Mouse (Mus musculus): ENCODE data around the gene Creld1.

Gene Creld1

GRCm38 (mm10) chr6:113469021-113469420 is 14.1 kb upstream of the Creld1 start:
- no peak for DNase-seq (ENCODE audit: extremely low read depth, insufficient read length, low spot score)

- no peak for DNase-seq (ENCODE audit: extremely low read depth, insufficient read length, low spot score)
Observed at GRCm38 (mm10) chr6:113469432-113469831, 13.7 kb upstream of the Creld1 start.

- peak; percentile 97 for DNase-seq (ENCODE audit: extremely low read depth, insufficient read length, low spot score)
Observed at GRCm38 (mm10) chr6:113471297-113471936, 11.7 kb upstream of the Creld1 start, which contains the start of gene Il17rc. TSS of gene Il17rc (plus strand) at chr6:113471427.

GRCm38 (mm10) chr6:113472061-113472460 is 11.0 kb upstream of the Creld1 start:
- DNase-seq (ENCODE audit: extremely low read depth, insufficient read length, low spot score), result peak; percentile 82

GRCm38 (mm10) chr6:113473246-113473645 is 9.9 kb upstream of the Creld1 start:
- no peak for DNase-seq (ENCODE audit: extremely low read depth, insufficient read length, low spot score)

- no peak for DNase-seq (ENCODE audit: extremely low read depth, insufficient read length, low spot score)
Observed at GRCm38 (mm10) chr6:113473715-113474114, 9.4 kb upstream of the Creld1 start.

GRCm38 (mm10) chr6:113477353-113477752 is 5.7 kb upstream of the Creld1 start:
- DNase-seq (ENCODE audit: extremely low read depth, insufficient read length, low spot score), result no peak

- no peak for DNase-seq (ENCODE audit: extremely low read depth, insufficient read length, low spot score)
Observed at GRCm38 (mm10) chr6:113478906-113479305, 4.2 kb upstream of the Creld1 start.

- DNase-seq (ENCODE audit: extremely low read depth, insufficient read length, low spot score), result peak; percentile 91
Observed at GRCm38 (mm10) chr6:113480555-113481373, 2.3 kb upstream of the Creld1 start.

GRCm38 (mm10) chr6:113482477-113483099 is 509 bp upstream of the Creld1 start:
- DNase-seq (ENCODE audit: extremely low read depth, insufficient read length, low spot score), result no peak

- DNase-seq (ENCODE audit: extremely low read depth, insufficient read length, low spot score), result no peak
Observed at GRCm38 (mm10) chr6:113483729-113484128, 632 bp downstream of the Creld1 start.

GRCm38 (mm10) chr6:113487125-113487576 is 4.1 kb downstream of the Creld1 start:
- peak; percentile 62 for DNase-seq (ENCODE audit: extremely low read depth, insufficient read length, low spot score)

- DNase-seq (ENCODE audit: extremely low read depth, insufficient read length, low spot score), result no peak
Observed at GRCm38 (mm10) chr6:113489410-113489809, 6.3 kb downstream of the Creld1 start.

GRCm38 (mm10) chr6:113492101-113492864 is 9.2 kb downstream of the Creld1 start:
- no peak for DNase-seq (ENCODE audit: extremely low read depth, insufficient read length, low spot score)

- no peak for DNase-seq (ENCODE audit: extremely low read depth, insufficient read length, low spot score)
Observed at GRCm38 (mm10) chr6:113494258-113494788, 11.2 kb downstream of the Creld1 start.

GRCm38 (mm10) chr6:113495071-113495675 is 12.1 kb downstream of the Creld1 start:
- DNase-seq (ENCODE audit: extremely low read depth, insufficient read length, low spot score), result peak; percentile 41

- no peak for DNase-seq (ENCODE audit: extremely low read depth, insufficient read length, low spot score)
Observed at GRCm38 (mm10) chr6:113499346-113499745, 16.2 kb downstream of the Creld1 start.

GRCm38 (mm10) chr6:113501388-113502084 is 18.4 kb downstream of the Creld1 start, which contains the start of gene Prrt3:
TSS of gene Prrt3 (minus strand) at chr6:113501931.
- no peak for DNase-seq (ENCODE audit: extremely low read depth, insufficient read length, low spot score)

- no peak for DNase-seq (ENCODE audit: extremely low read depth, insufficient read length, low spot score)
Observed at GRCm38 (mm10) chr6:113502801-113503200, 19.7 kb downstream of the Creld1 start.
